Mouse (Mus musculus): ENCODE measurements at regions not wholly inside any gene's neighbourhood (a gene's known extent, or its start where the extent isn't known, plus 50 kb on each side); places are given as distances from the start of the nearest gene placed in this dataset.

GRCm38 (mm10) chr4:31656111-31656510 is 307.8 kb upstream of the Map3k7 start:
- Histone ChIP-seq H3K27ac (ENCODE audit: low read length) (no peak overlapping the region), H3K36me3 (ENCODE audit: insufficient read depth, low read length) (no peaks in the 10 kb centered on the region), H3K4me2 (replicated peaks; ENCODE audit: low read depth, low read length) (no peak overlapping the region), H3K4me1 (ENCODE audit: insufficient read depth, low read depth, low read length) (no peaks in the 10 kb centered on the region), H3K27me3 (replicated peaks; ENCODE audit: insufficient read depth, low read length) (no peaks in the 10 kb centered on the region), H3K4me3 (ENCODE audit: low read depth, low read length) (no peak overlapping the region), H3K9ac (replicated peaks; ENCODE audit: low read depth) (no peak overlapping the region), H3K9me3 (ENCODE audit: low read length) (no peaks in the 10 kb centered on the region)
- no peak for TF ChIP-seq EP300 (IDR thresholded peaks at IDR 0.05)
- DNase-seq (ENCODE audit: low spot score): no peak
- ATAC-seq: no peak
- 89% methylated on average over 8 of the region's 8 CpGs for WGBS

- DNase-seq (ENCODE audit: low spot score): no peak
- Histone ChIP-seq H3K27ac (ENCODE audit: low read length) (no peak overlapping the region), H3K36me3 (ENCODE audit: insufficient read depth, low read length) (no peaks in the 10 kb centered on the region), H3K4me3 (ENCODE audit: low read depth, low read length) (no peak overlapping the region), H3K9me3 (ENCODE audit: low read length) (no peaks in the 10 kb centered on the region), H3K4me1 (ENCODE audit: insufficient read depth, low read depth, low read length) (no peaks in the 10 kb centered on the region), H3K4me2 (replicated peaks; ENCODE audit: low read depth, low read length) (no peak overlapping the region), H3K27me3 (replicated peaks; ENCODE audit: insufficient read depth, low read length) (no peaks in the 10 kb centered on the region), H3K9ac (replicated peaks; ENCODE audit: low read depth) (no peak overlapping the region)
- 64% methylated on average over 5 of the region's 5 CpGs for WGBS
- no peak for ATAC-seq
- TF ChIP-seq CTCF (IDR thresholded peaks at IDR 0.05): no peak
- TF ChIP-seq EP300 (IDR thresholded peaks at IDR 0.05): no peak
These were observed 305.1 kb upstream of the Map3k7 start for GRCm38 (mm10) chr4:31658820-31659219.

DNA sequence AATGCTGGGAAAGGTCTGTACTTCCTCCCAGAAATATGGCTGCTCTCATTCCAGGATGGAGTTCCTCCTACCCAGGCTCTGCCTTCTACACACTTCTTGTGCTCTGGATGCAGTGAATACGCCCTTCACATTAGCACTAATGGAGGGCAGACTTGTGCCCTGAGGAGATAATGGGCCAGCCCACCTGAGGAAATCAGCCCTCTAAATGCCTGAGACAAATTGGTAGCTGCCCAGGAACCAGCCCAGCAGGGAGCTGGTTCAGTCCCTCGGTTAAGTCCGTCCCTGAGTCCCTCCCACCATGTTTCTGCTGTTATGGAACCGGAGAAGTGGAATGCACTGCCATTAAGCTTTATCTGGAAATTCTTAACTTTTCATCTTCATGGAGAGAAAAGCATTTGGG is 303.0 kb upstream of the Map3k7 start:
- no peak for TF ChIP-seq EP300 (IDR thresholded peaks at IDR 0.05)
- no peak for TF ChIP-seq CTCF (IDR thresholded peaks at IDR 0.05)
- H3K4me3 ChIP-seq (ENCODE audit: low read depth, low read length): no peak overlapping the region
- H3K9ac ChIP-seq (replicated peaks; ENCODE audit: low read depth): no peak overlapping the region
- 36% methylated on average over 4 of the region's 4 CpGs for WGBS
- no peaks in the 10 kb centered on the region for H3K27me3 ChIP-seq (replicated peaks; ENCODE audit: insufficient read depth, low read length)
- DNase-seq (ENCODE audit: low spot score): no peak
- no peaks in the 10 kb centered on the region for H3K9me3 ChIP-seq (ENCODE audit: low read length)
- no peak for ATAC-seq
- H3K27ac ChIP-seq (ENCODE audit: low read length): no peak overlapping the region
- H3K4me1 ChIP-seq (ENCODE audit: insufficient read depth, low read depth, low read length): no peaks in the 10 kb centered on the region
- no peaks in the 10 kb centered on the region for H3K36me3 ChIP-seq (ENCODE audit: insufficient read depth, low read length)
- no peak overlapping the region for H3K4me2 ChIP-seq (replicated peaks; ENCODE audit: low read depth, low read length)

DNA sequence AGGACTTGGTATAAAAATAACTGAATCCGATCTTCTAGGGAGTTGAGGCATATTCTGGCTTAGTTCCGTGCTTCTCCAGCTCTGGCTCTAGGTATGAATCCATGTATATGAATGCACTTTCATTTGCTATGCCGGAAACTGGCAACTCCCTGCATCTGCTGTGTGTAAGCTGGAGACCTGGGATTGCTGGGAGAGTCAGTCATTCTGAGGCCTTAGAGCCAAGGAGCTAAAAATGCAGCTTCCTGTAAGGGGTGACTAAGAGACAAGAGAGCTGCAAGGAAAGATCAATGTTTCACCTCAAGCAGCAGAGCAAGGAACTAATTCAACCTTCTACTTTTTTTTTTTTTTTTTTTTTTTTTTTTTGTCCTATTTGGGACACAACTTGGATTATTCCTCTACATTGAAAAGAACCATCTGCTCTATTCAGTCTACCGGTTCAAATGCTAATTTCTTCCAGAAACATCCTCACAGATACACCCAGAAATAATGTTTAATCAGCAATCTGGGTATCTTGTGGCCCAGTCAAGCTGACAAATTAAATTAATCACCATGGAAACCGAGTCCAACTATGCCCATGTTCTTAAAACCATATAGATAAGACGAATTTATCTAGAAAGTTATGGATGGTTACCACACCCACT is 292.2 kb upstream of the Map3k7 start:
- ATAC-seq (no peak), DNase-seq (ENCODE audit: low spot score) (no peak)
- H3K9me3 ChIP-seq (ENCODE audit: low read length): no peaks in the 10 kb centered on the region
- H3K27me3 ChIP-seq (replicated peaks; ENCODE audit: insufficient read depth, low read length): no peaks in the 10 kb centered on the region
- H3K4me1 ChIP-seq (ENCODE audit: insufficient read depth, low read depth, low read length): no peaks in the 10 kb centered on the region
- WGBS: 73% methylated on average over 6 of the region's 6 CpGs
- H3K4me3 ChIP-seq (ENCODE audit: low read depth, low read length): no peak overlapping the region
- TF ChIP-seq EP300 (IDR thresholded peaks at IDR 0.05) (no peak), CTCF (IDR thresholded peaks at IDR 0.05) (no peak)
- no peak overlapping the region for H3K27ac ChIP-seq (ENCODE audit: low read length)
- no peak overlapping the region for H3K4me2 ChIP-seq (replicated peaks; ENCODE audit: low read depth, low read length)
- H3K9ac ChIP-seq (replicated peaks; ENCODE audit: low read depth): no peak overlapping the region
- no peaks in the 10 kb centered on the region for H3K36me3 ChIP-seq (ENCODE audit: insufficient read depth, low read length)

DNA sequence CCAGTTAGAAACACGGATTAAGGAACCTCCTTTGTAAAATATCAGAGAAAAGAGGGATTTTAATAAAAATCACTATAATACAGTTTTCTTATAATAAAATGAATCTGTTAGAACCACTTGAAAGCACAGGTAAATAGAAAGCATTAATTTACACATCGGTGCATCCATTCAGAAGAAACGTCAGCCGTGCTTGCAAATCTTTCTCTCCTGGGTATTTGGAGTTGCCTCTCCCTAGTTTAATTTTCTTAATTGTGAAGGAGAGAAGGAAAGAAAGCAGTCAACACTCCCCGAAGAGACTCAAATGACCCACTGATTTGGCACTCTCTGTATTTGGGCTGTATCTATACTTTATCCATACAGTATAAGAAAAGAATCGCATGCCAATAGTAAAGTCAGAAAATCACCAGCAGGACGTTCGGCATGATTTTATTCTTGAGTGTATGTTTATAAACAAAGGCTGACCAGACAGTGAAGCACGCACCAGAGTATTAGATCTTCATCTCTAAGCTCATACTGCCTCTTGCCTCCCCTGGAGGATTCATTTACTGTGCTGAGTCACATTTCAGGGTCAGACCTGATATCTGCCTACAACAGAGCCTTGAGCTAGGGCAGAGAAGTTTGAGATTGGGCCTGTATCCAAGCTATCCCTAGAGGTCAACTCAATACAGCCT is 291.6 kb upstream of the Map3k7 start:
- TF ChIP-seq CTCF (IDR thresholded peaks at IDR 0.05) (no peak), EP300 (IDR thresholded peaks at IDR 0.05) (no peak)
- DNase-seq (ENCODE audit: low spot score) (no peak), ATAC-seq (no peak)
- no peak overlapping the region for H3K4me3 ChIP-seq (ENCODE audit: low read depth, low read length)
- H3K9me3 ChIP-seq (ENCODE audit: low read length): no peaks in the 10 kb centered on the region
- H3K4me2 ChIP-seq (replicated peaks; ENCODE audit: low read depth, low read length): no peak overlapping the region
- no peak overlapping the region for H3K27ac ChIP-seq (ENCODE audit: low read length)
- H3K27me3 ChIP-seq (replicated peaks; ENCODE audit: insufficient read depth, low read length): no peaks in the 10 kb centered on the region
- WGBS: 68% methylated on average over 9 of the region's 9 CpGs
- H3K9ac ChIP-seq (replicated peaks; ENCODE audit: low read depth): no peak overlapping the region
- H3K36me3 ChIP-seq (ENCODE audit: insufficient read depth, low read length): no peaks in the 10 kb centered on the region
- H3K4me1 ChIP-seq (ENCODE audit: insufficient read depth, low read depth, low read length): no peaks in the 10 kb centered on the region

DNA sequence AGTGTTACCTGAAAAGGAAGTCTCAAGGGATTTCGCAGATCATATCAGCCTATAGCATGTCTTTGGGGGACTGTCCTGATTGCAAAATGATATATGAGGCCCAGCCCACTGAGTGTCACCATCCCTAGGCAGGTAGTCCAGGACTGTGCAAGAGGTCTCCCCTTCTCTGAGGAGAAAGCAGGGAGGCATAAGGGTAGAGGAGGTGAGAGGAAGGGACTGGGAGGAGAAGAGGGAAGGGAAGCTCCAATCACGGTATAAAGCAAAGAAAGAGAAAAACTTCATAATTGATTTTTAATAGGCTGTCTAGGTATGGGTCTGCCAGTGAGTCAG is 291.1 kb upstream of the Map3k7 start:
- 74% methylated on average over 2 of the region's 2 CpGs for WGBS

More for the DNA sequence above, 291.1 kb upstream of the Map3k7 start:
- no peak for ATAC-seq
- H3K9ac ChIP-seq (replicated peaks; ENCODE audit: low read depth): no peak overlapping the region
- H3K4me2 ChIP-seq (replicated peaks; ENCODE audit: low read depth, low read length): no peak overlapping the region
- H3K27ac ChIP-seq (ENCODE audit: low read length): no peak overlapping the region
- H3K4me1 ChIP-seq (ENCODE audit: insufficient read depth, low read depth, low read length): no peaks in the 10 kb centered on the region
- no peaks in the 10 kb centered on the region for H3K36me3 ChIP-seq (ENCODE audit: insufficient read depth, low read length)
- no peaks in the 10 kb centered on the region for H3K9me3 ChIP-seq (ENCODE audit: low read length)
- no peak overlapping the region for H3K4me3 ChIP-seq (ENCODE audit: low read depth, low read length)
- DNase-seq (ENCODE audit: low spot score): no peak
- TF ChIP-seq CTCF (IDR thresholded peaks at IDR 0.05): no peak
- no peak for TF ChIP-seq EP300 (IDR thresholded peaks at IDR 0.05)
- no peaks in the 10 kb centered on the region for H3K27me3 ChIP-seq (replicated peaks; ENCODE audit: insufficient read depth, low read length)

Measured in lung, postnatal 0 days (tissue).